Comparison of ENCODE assay signal across 20 mouse cellular contexts in genomic region chr5:77155526-77155925, GRCm38 (mm10). TPM values are rescaled to one million over a fixed set of nuclear protein-coding genes. Genes with fewer than 3 reads are reported as not detected.
A peak's percentile ranks its signal among the peaks of the same experiment; 100 is the strongest.
DNase-seq lines count a peak whose midpoint lies in the region; ATAC-seq and TF ChIP-seq lines count a peak whose summit lies in the region.
"Had no signal": no experiment of that assay in that cellular context is flagged by ENCODE, and none has a peak within 500 bp of the region (broad histone marks: within the 10 kb centered on the region; RNA-seq: fewer than 3 reads in every experiment).

No protein-coding gene starts in this region.

- no peak overlapping the region for H3K4me2 ChIP-seq in lung, embryonic 14.5 days
- H3K4me2 ChIP-seq: embryonic facial prominence, embryonic 12.5 days; heart, embryonic 11.5 days; hindbrain, embryonic 14.5 days had no signal

- WGBS in lung, embryonic 14.5 days, result 80% methylated on average over 12 of the region's 12 CpGs

- TF ChIP-seq CTCF in lung, embryonic 14.5 days (IDR thresholded peaks at IDR 0.05; ENCODE audit: low read depth), result no peak
- TF ChIP-seq CTCF in testis, adult 2 months (IDR thresholded peaks at IDR 0.05; ENCODE audit: control insufficient read depth, insufficient read depth, insufficient replicate concordance, low read depth, low read length), result no peak

- TF ChIP-seq POLR2A in testis, adult 2 months (IDR thresholded peaks at IDR 0.05; ENCODE audit: control insufficient read depth, low read depth, low read length), result no peak

- H3K9me3 ChIP-seq in lung, embryonic 14.5 days (ENCODE audit: low read depth, low read length), result no peaks in the 10 kb centered on the region
- H3K9me3 ChIP-seq: embryonic facial prominence, embryonic 12.5 days; hindbrain, embryonic 10.5 days had no signal

- no peak for ATAC-seq in lung, embryonic 14.5 days (ENCODE audit: insufficient read depth)
- peak; percentile 81 for ATAC-seq in megakaryocyte, adult 5-6 weeks (ENCODE audit: poor library complexity, severe bottlenecking)
- ATAC-seq: forebrain, embryonic 16.5 days had no signal

- H3K4me1 ChIP-seq in lung, embryonic 14.5 days (ENCODE audit: insufficient read depth), result peaks cover 13% of the 10 kb centered on the region
- H3K4me1 ChIP-seq in testis, adult 2 months (ENCODE audit: control insufficient read depth, insufficient read depth, low read length), result peaks cover 13% of the 10 kb centered on the region
- H3K4me1 ChIP-seq: embryonic facial prominence, embryonic 12.5 days had no signal

- no peak overlapping the region for H3K9ac ChIP-seq in lung, embryonic 14.5 days
- H3K9ac ChIP-seq: embryonic facial prominence, embryonic 12.5 days; hindbrain, embryonic 14.5 days had no signal

- H3K27me3 ChIP-seq in lung, embryonic 14.5 days (ENCODE audit: insufficient read depth, low read length), result no peaks in the 10 kb centered on the region
- H3K27me3 ChIP-seq in testis, adult 2 months (ENCODE audit: control insufficient read depth, insufficient read depth, low read length), result no peaks in the 10 kb centered on the region
- H3K27me3 ChIP-seq: CH12.LX; embryonic facial prominence, embryonic 12.5 days had no signal

- H3K27ac ChIP-seq in lung, embryonic 14.5 days (ENCODE audit: low read depth), result peak overlapping the region; percentile 50; the same call in 1 of the 2 replicates
- no peak overlapping the region for H3K27ac ChIP-seq in testis, adult 2 months (ENCODE audit: control insufficient read depth, insufficient read depth, low read depth, low read length)
- H3K27ac ChIP-seq: embryonic facial prominence, embryonic 12.5 days; heart, adult 2 months; hindbrain, embryonic 10.5 days; hindbrain, embryonic 14.5 days had no signal

- no peak overlapping the region for H3K4me3 ChIP-seq in lung, embryonic 14.5 days (ENCODE audit: low read depth, low read length)
- peak overlapping the region; percentile 54 for H3K4me3 ChIP-seq in testis, adult 2 months (ENCODE audit: control insufficient read depth, low read depth, low read length)
- H3K4me3 ChIP-seq: embryonic facial prominence, embryonic 12.5 days; heart, adult 2 months; hindbrain, embryonic 10.5 days had no signal

- no peak for DNase-seq in lung, embryonic 14.5 days
- no peak for DNase-seq in lung, adult 18-20 months
- no peak for DNase-seq in testis, postnatal 14 days (ENCODE audit: low spot score)
- no peak for DNase-seq in kidney, adult 8-10 months
- no peak for DNase-seq in layer of hippocampus, postnatal 10 days (ENCODE audit: low spot score in 2 of 2)
- DNase-seq: adrenal gland, postnatal 10 days; cerebellum, adult 11-12 months; cerebellum, adult 9-10 months; cerebellum, postnatal 25 days; gastrocnemius, postnatal 10 days; heart, adult 2 months had no signal

- H3K36me3 ChIP-seq in lung, embryonic 14.5 days (ENCODE audit: insufficient read depth), result no peaks in the 10 kb centered on the region
- no peaks in the 10 kb centered on the region for H3K36me3 ChIP-seq in testis, adult 2 months (ENCODE audit: control insufficient read depth, insufficient read depth, low read length)
- H3K36me3 ChIP-seq: embryonic facial prominence, embryonic 12.5 days; hindbrain, embryonic 10.5 days had no signal

RNA-seq across cellular contexts. Expression of gene Hopx, which starts 40.6 kb away (rescaled TPM):
- 2.4 and 3.6 TPM in 2 replicates for polyA plus RNA-seq in lung, embryonic 14.5 days (2014; fragmentation: Nextera tagmentation; extraction: Ambion mirVana)
- 13.7 and 16.0 TPM in 2 replicates for polyA plus RNA-seq in testis, adult 2 months (2012; rRNA removed)
- total RNA-seq in megakaryocyte, adult 5-6 weeks (2015), result 104 and 127 TPM in 2 replicates
- 35.5 and 46.3 TPM in 2 replicates for total RNA-seq in megakaryocyte, adult 5-6 weeks (2017)
- total RNA-seq in layer of hippocampus, postnatal 10 days (2021), result 10 to 100 TPM; 76.6 to 77.1 TPM

RNA-seq across cellular contexts. Expression of gene Spink2, which starts 55.7 kb away (rescaled TPM):
- polyA plus RNA-seq in lung, embryonic 14.5 days (2014; fragmentation: Nextera tagmentation; extraction: Ambion mirVana), result 0.32 and 1.3 TPM in 2 replicates
- polyA plus RNA-seq in testis, adult 2 months (2012; rRNA removed), result 1,806 and 1,967 TPM in 2 replicates
- 2.2 and 4.9 TPM in 2 replicates for total RNA-seq in megakaryocyte, adult 5-6 weeks (2015)
- total RNA-seq in megakaryocyte, adult 5-6 weeks (2017), result 3.3 and 5.4 TPM in 2 replicates
- total RNA-seq in layer of hippocampus, postnatal 10 days (2021), result not detected
- total RNA-seq: heart, adult 2 months had no signal
- polyA plus RNA-seq: cortical plate, adult 2 months had no signal
